9 mouse cellular contexts compared by ENCODE assay signal in the genomic region with DNA sequence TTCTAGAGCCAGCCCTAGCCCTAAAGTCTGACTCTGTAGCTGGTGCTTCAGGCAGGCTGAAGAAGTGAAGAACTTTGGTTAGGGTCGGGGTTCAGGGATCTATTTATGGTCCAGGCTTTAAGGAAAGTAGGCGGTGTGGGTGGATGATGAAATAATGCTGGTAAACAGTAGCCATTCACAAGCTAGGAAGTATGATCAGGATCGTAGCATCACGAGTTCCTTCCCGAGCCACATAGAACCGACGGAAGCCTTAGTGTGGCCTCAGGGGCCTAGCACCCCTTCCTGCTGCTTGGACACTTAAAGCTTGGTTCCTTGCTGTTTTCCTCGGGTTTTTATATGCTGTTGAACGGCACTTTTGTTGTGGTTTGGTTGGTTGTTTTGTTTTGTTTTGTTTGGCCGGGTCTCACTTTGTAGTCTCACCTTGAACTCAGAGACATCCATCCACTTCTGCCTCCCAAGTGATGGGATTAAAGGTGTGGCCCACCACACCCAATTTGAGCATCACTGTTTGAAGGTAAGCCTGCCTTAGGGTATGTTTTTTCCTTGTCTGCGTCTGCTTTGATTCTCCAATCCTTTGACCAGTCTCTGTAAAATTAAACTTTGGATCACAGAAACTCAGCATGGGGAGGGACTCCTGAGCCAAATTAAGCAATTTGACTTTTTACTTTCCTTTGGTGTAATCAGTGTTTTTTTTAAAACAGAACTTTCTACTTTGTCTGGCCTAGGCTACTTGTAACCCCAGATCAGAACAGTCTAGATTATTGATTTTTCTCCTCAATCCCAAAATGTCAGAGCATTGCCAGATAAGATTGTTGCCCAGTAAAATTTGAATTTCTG. TPM values are rescaled to one million over a fixed set of nuclear protein-coding genes. Genes with fewer than 3 reads are reported as not detected.
DNase-seq lines count a peak whose midpoint lies in the region; ATAC-seq and TF ChIP-seq lines count a peak whose summit lies in the region.
"Had no signal": no experiment of that assay in that cellular context is flagged by ENCODE, and none has a peak within 500 bp of the region (broad histone marks: within the 10 kb centered on the region; RNA-seq: fewer than 3 reads in every experiment).

No protein-coding gene starts in this region.

- peak overlapping the region; percentile 84 for H3K4me2 ChIP-seq in neural tube, embryonic 12.5 days (replicated peaks)
- H3K4me2 ChIP-seq in hindbrain, embryonic 16.5 days (ENCODE audit: low read length), result peak overlapping the region; percentile 88
- peak overlapping the region; percentile 89 for H3K4me2 ChIP-seq in stomach, embryonic 15.5 days

- peaks cover 16% of the 10 kb centered on the region for H3K36me3 ChIP-seq in heart, adult 2 months (ENCODE audit: control insufficient read depth, insufficient read depth, low read length)
- H3K36me3 ChIP-seq in neural tube, embryonic 12.5 days, result no peaks in the 10 kb centered on the region
- H3K36me3 ChIP-seq in hindbrain, embryonic 16.5 days (ENCODE audit: control insufficient read depth, insufficient read depth, low read length), result no peaks in the 10 kb centered on the region
- no peaks in the 10 kb centered on the region for H3K36me3 ChIP-seq in stomach, embryonic 15.5 days

- H3K79me2 ChIP-seq in heart, adult 2 months (replicated peaks; ENCODE audit: control insufficient read depth, insufficient read depth, low read length), result peaks cover 1% of the 10 kb centered on the region

- 24% methylated on average over 11 of the region's 11 CpGs for WGBS in heart, adult 2 months
- 67% methylated on average over 11 of the region's 11 CpGs for WGBS in neural tube, embryonic 12.5 days
- 68% methylated on average over 11 of the region's 11 CpGs for WGBS in hindbrain, embryonic 16.5 days
- WGBS in stomach, embryonic 15.5 days, result 62% methylated on average over 11 of the region's 11 CpGs

- TF ChIP-seq CTCF in heart, adult 2 months (IDR thresholded peaks at IDR 0.05), result no peak

- peak overlapping the region; percentile 100 for H3K27ac ChIP-seq in heart, adult 2 months
- H3K27ac ChIP-seq in neural tube, embryonic 12.5 days, result no peak overlapping the region
- no peak overlapping the region for H3K27ac ChIP-seq in hindbrain, embryonic 16.5 days (ENCODE audit: low read depth, low read length)
- no peak overlapping the region for H3K27ac ChIP-seq in stomach, embryonic 15.5 days

- DNase-seq in heart, adult 2 months, result peak; percentile 48 to 50
- no peak for DNase-seq in heart, postnatal 10 days
- DNase-seq in neural tube, embryonic 10.5 days (ENCODE audit: extremely low spot score, low spot score), result no peak
- DNase-seq in gastrocnemius, postnatal 25 days, result no peak
- DNase-seq in urinary bladder, adult 2 months (ENCODE audit: low spot score), result no peak

- no peak for TF ChIP-seq POLR2A in heart, adult 2 months (IDR thresholded peaks at IDR 0.05; ENCODE audit: insufficient read depth, low read depth, low read length)

- no peaks in the 10 kb centered on the region for H3K27me3 ChIP-seq in heart, adult 2 months (ENCODE audit: control insufficient read depth, insufficient read depth, low read length)
- H3K27me3 ChIP-seq in neural tube, embryonic 12.5 days (replicated peaks), result 0 out of 2 replicates have a peak, but pooled peaks cover 5% of the 10 kb centered on the region
- H3K27me3 ChIP-seq in hindbrain, embryonic 16.5 days (replicated peaks; ENCODE audit: control insufficient read depth, insufficient read depth, low read length), result no peaks in the 10 kb centered on the region
- no peaks in the 10 kb centered on the region for H3K27me3 ChIP-seq in stomach, embryonic 15.5 days (replicated peaks)

- no peak for ATAC-seq in neural tube, embryonic 12.5 days (ENCODE audit: low FRiP score, low read depth)
- no peak for ATAC-seq in hindbrain, embryonic 16.5 days
- ATAC-seq in stomach, embryonic 15.5 days (ENCODE audit: insufficient read depth, low FRiP score, low read depth), result no peak

- H3K4me1 ChIP-seq in heart, adult 2 months (ENCODE audit: control insufficient read depth, insufficient read depth, low read length), result peaks cover 15% of the 10 kb centered on the region
- H3K4me1 ChIP-seq in neural tube, embryonic 12.5 days, result peaks cover 21% of the 10 kb centered on the region
- peaks cover 24% of the 10 kb centered on the region for H3K4me1 ChIP-seq in hindbrain, embryonic 16.5 days (ENCODE audit: control insufficient read depth, insufficient read depth, low read depth, low read length)
- peaks cover 11% of the 10 kb centered on the region for H3K4me1 ChIP-seq in stomach, embryonic 15.5 days

- no peak for TF ChIP-seq EP300 in heart, adult 2 months (IDR thresholded peaks at IDR 0.05; ENCODE audit: insufficient read depth, low read depth, low read length)

- intact Hi-C loops in heart, adult 2 months (cut with DNase I), result no loop called here
- intact Hi-C loops in heart, postnatal 10 days (cut with DNase I), result loop anchor here (1.0 to 2.0 kb wide), 2 partner anchors 9 to 23 kb away; no protein-coding TSS in a partner anchor

- H3K4me3 ChIP-seq in heart, adult 2 months, result peak overlapping the region; percentile 100
- no peak overlapping the region for H3K4me3 ChIP-seq in neural tube, embryonic 12.5 days
- peak overlapping the region; percentile 62 for H3K4me3 ChIP-seq in hindbrain, embryonic 16.5 days (ENCODE audit: low read length)
- H3K4me3 ChIP-seq in stomach, embryonic 15.5 days (replicated peaks), result no peak overlapping the region
- H3K4me3 ChIP-seq: erythroblast, embryonic 14.5 days had no signal

- peak overlapping the region; percentile 76 for H3K9ac ChIP-seq in heart, adult 2 months (ENCODE audit: low read depth, low read length)
- H3K9ac ChIP-seq in neural tube, embryonic 12.5 days, result no peak overlapping the region
- H3K9ac ChIP-seq in hindbrain, embryonic 16.5 days (ENCODE audit: low read depth, low read length), result peak overlapping the region; percentile 58
- H3K9ac ChIP-seq in stomach, embryonic 15.5 days, result no peak overlapping the region

- no peaks in the 10 kb centered on the region for H3K9me3 ChIP-seq in neural tube, embryonic 12.5 days
- H3K9me3 ChIP-seq in hindbrain, embryonic 16.5 days (ENCODE audit: control insufficient read depth, low read length), result no peaks in the 10 kb centered on the region
- H3K9me3 ChIP-seq in stomach, embryonic 15.5 days, result no peaks in the 10 kb centered on the region

RNA-seq across cellular contexts. Expression of gene Rusc2, which starts 1.7 kb away (rescaled TPM):
- total RNA-seq in heart, adult 2 months (2021), result 10 to 100 TPM; 43.5 to 45.3 TPM
- 27.2 and 27.5 TPM in 2 replicates for polyA plus RNA-seq in heart, adult 2 months (2012; rRNA removed)
- 10 to 100 TPM; 42.9 to 61.4 TPM for total RNA-seq in heart, postnatal 10 days (2021)
- 52.7 and 53.3 TPM in 2 replicates for polyA plus RNA-seq in neural tube, embryonic 12.5 days (2016; fragmentation: Nextera tagmentation; extraction: Ambion mirVana)
- polyA plus RNA-seq in hindbrain, embryonic 16.5 days (2015; fragmentation: Nextera tagmentation; extraction: Ambion mirVana), result 70.8 and 86.8 TPM in 2 replicates
- 16.3 and 17.2 TPM in 2 replicates for polyA plus RNA-seq in stomach, embryonic 15.5 days (2015; fragmentation: Nextera tagmentation; extraction: Ambion mirVana)
- total RNA-seq in gastrocnemius, postnatal 25 days (2021), result 10 to 100 TPM; 22.1 to 24.2 TPM
- polyA plus RNA-seq in urinary bladder, adult 2 months (2012; rRNA removed), result 22.3 and 43.1 TPM in 2 replicates

RNA-seq across cellular contexts. Expression of gene Fam166b, which starts 45.5 kb away (rescaled TPM):
- not detected for total RNA-seq in heart, adult 2 months (2021)
- 1.4 TPM in 1 of 2 replicates, not detected in the other for polyA plus RNA-seq in heart, adult 2 months (2012; rRNA removed)
- under 1 TPM in 1 of 2 experiments, not detected in 1; 0.62 TPM for total RNA-seq in heart, postnatal 10 days (2021)
- polyA plus RNA-seq in neural tube, embryonic 12.5 days (2016; fragmentation: Nextera tagmentation; extraction: Ambion mirVana), result 0.34 TPM in 1 of 2 replicates, not detected in the other
- 1.1 and 1.4 TPM in 2 replicates for polyA plus RNA-seq in hindbrain, embryonic 16.5 days (2015; fragmentation: Nextera tagmentation; extraction: Ambion mirVana)
- polyA plus RNA-seq in stomach, embryonic 15.5 days (2015; fragmentation: Nextera tagmentation; extraction: Ambion mirVana), result 0.22 TPM in 1 of 2 replicates, not detected in the other
- total RNA-seq in gastrocnemius, postnatal 25 days (2021), result not detected
- polyA plus RNA-seq in urinary bladder, adult 2 months (2012; rRNA removed), result 0.55 and 0.59 TPM in 2 replicates

RNA-seq across cellular contexts. Expression of gene Tesk1, which starts 58.3 kb away (rescaled TPM):
- total RNA-seq in heart, adult 2 months (2021), result 10 to 100 TPM; 36.6 to 37.5 TPM
- polyA plus RNA-seq in heart, adult 2 months (2012; rRNA removed), result 51.5 and 52.6 TPM in 2 replicates
- 10 to 100 TPM; 42.3 to 42.6 TPM for total RNA-seq in heart, postnatal 10 days (2021)
- polyA plus RNA-seq in neural tube, embryonic 12.5 days (2016; fragmentation: Nextera tagmentation; extraction: Ambion mirVana), result 14.9 and 15.4 TPM in 2 replicates
- 8.9 and 9.2 TPM in 2 replicates for polyA plus RNA-seq in hindbrain, embryonic 16.5 days (2015; fragmentation: Nextera tagmentation; extraction: Ambion mirVana)
- 6.2 and 7.4 TPM in 2 replicates for polyA plus RNA-seq in stomach, embryonic 15.5 days (2015; fragmentation: Nextera tagmentation; extraction: Ambion mirVana)
- 10 to 100 TPM; 41.7 to 47.2 TPM for total RNA-seq in gastrocnemius, postnatal 25 days (2021)
- polyA plus RNA-seq in urinary bladder, adult 2 months (2012; rRNA removed), result 25.8 and 34.2 TPM in 2 replicates

Comparison
In these comparisons a context has a peak if more than half of its experiments do, and no peak if none do; other contexts are left out.
1. DNase-seq: peak in heart, adult 2 months (2 of 2); none in heart, postnatal 10 days (0 of 2), neural tube, embryonic 10.5 days (single experiment), gastrocnemius, postnatal 25 days (single experiment) and urinary bladder, adult 2 months (single experiment).
2. H3K4me3 ChIP-seq: peak in heart, adult 2 months (single experiment) and hindbrain, embryonic 16.5 days (single experiment); none in neural tube, embryonic 12.5 days (single experiment) and stomach, embryonic 15.5 days (single experiment).
3. H3K9ac ChIP-seq: peak in heart, adult 2 months (single experiment) and hindbrain, embryonic 16.5 days (single experiment); none in neural tube, embryonic 12.5 days (single experiment) and stomach, embryonic 15.5 days (single experiment).
4. Peak in every context shown above with its lines, with median percentiles within 50 percentile points of each other: H3K4me2 ChIP-seq.